Mouse (Mus musculus): Measurements from ENCODE around the gene Vhl. TPM values are rescaled to one million over a fixed set of nuclear protein-coding genes. Genes with fewer than 3 reads are reported as not detected.

Gene Vhl
- polyA plus RNA-seq, 1 experiment from 2014 or later, result 33.5 TPM

DNA sequence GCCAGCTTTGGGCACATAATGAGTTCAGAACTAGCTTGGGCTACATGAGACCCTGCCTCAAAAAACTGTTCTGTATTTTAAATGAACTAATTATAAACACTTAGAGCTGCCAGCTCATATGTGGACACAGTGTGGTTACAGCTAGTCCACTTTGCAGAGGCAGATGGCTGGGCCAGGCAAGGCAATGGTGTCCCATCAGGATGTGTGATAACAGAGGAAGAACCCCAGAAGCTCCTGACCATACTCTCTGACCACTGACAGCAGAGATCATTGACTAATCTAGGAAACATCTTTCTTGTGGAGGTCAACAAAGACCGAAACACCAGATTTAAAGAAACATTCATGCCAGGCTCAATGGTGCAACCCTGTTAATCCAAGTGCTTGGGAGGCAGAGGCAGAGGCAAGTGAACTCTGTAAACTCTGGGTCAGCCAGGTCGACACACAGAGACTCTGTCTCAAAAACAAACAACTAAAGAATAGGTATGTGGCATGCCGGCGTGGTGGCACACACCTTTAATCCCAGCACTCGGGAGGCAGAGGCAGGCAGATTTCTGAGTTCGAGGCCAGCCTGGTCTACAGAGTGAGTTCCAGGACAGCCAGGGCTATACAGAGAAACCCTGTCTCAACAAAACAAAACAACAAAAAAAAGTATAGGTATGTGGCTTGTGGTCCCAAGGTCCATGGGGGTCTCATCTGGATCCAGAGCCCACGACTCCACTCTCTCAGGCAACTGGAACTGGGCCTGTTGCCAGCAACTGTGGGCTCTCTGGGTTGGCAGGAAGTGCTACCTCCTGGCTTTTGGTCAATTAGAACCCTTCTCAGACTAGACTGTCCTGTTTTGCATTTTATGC is 25.8 kb downstream of the Vhl start:
- Histone ChIP-seq H3K27me3 (ENCODE audit: insufficient read depth, low read length) (no peaks in the 10 kb centered on the region), H3K4me2 (ENCODE audit: low read length) (no peak overlapping the region), H3K9me3 (replicated peaks; ENCODE audit: low read length) (no peaks in the 10 kb centered on the region), H3K4me3 (replicated peaks; ENCODE audit: low read depth, low read length) (no peak overlapping the region), H3K4me1 (replicated peaks; ENCODE audit: insufficient read depth, low read length) (no peaks in the 10 kb centered on the region), H3K27ac (no peak overlapping the region), H3K9ac (ENCODE audit: low read depth, low read length) (no peak overlapping the region), H3K36me3 (ENCODE audit: insufficient read depth, low read length) (no peaks in the 10 kb centered on the region)
- TF ChIP-seq CTCF (IDR thresholded peaks at IDR 0.05; ENCODE audit: low read depth), result no peak
- WGBS, result 83% methylated on average over 7 of the region's 7 CpGs
- DNase-seq (ENCODE audit: low spot score) (no peak), ATAC-seq (replicated peaks; ENCODE audit: low FRiP score, low read depth) (no peak)

DNA sequence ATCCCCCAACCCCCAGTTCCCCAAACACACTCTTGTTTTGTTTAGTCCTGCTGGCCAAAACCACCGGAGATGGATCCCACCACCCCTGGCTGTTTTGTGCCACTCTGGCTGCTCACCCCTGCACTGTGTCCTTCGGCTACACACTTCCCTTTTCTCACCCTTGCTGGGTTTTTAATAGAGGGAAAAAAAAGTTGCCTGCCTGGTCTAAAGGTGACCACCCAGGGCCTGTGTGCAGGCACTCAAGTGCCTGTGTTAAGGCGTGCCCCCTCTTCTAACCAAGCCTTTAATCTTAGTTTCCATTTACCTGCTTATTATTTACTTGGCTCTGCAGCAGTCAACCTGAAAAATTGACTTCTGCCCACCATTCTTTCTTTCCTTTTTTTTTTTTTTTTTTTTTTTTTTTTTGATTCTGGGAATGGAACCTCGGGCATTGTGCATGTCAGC is 26.5 kb downstream of the Vhl start:
- no peak for TF ChIP-seq CTCF (IDR thresholded peaks at IDR 0.05; ENCODE audit: low read depth)
- no peak for ATAC-seq (replicated peaks; ENCODE audit: low FRiP score, low read depth)
- H3K4me3 ChIP-seq (replicated peaks; ENCODE audit: low read depth, low read length), result no peak overlapping the region
- 62% methylated on average over 4 of the region's 4 CpGs for WGBS
- H3K27ac ChIP-seq, result no peak overlapping the region
- H3K9me3 ChIP-seq (replicated peaks; ENCODE audit: low read length), result no peaks in the 10 kb centered on the region
- no peak overlapping the region for H3K9ac ChIP-seq (ENCODE audit: low read depth, low read length)
- no peak for DNase-seq (ENCODE audit: low spot score)
- H3K36me3 ChIP-seq (ENCODE audit: insufficient read depth, low read length), result no peaks in the 10 kb centered on the region
- H3K27me3 ChIP-seq (ENCODE audit: insufficient read depth, low read length), result no peaks in the 10 kb centered on the region
- H3K4me1 ChIP-seq (replicated peaks; ENCODE audit: insufficient read depth, low read length), result 0 out of 2 replicates have a peak, but pooled peaks cover 5% of the 10 kb centered on the region
- no peak overlapping the region for H3K4me2 ChIP-seq (ENCODE audit: low read length)

- no peaks in the 10 kb centered on the region for H3K36me3 ChIP-seq (ENCODE audit: insufficient read depth, low read length)
- WGBS, result 63% methylated on average over 3 of the region's 3 CpGs
- 0 out of 2 replicates have a peak, but pooled peaks cover 5% of the 10 kb centered on the region for H3K4me1 ChIP-seq (replicated peaks; ENCODE audit: insufficient read depth, low read length)
- no peak overlapping the region for H3K4me3 ChIP-seq (replicated peaks; ENCODE audit: low read depth, low read length)
- no peak overlapping the region for H3K27ac ChIP-seq
- no peak overlapping the region for H3K9ac ChIP-seq (ENCODE audit: low read depth, low read length)
- H3K27me3 ChIP-seq (ENCODE audit: insufficient read depth, low read length), result no peaks in the 10 kb centered on the region
- no peak overlapping the region for H3K4me2 ChIP-seq (ENCODE audit: low read length)
- no peak for DNase-seq (ENCODE audit: low spot score)
- no peak for ATAC-seq (replicated peaks; ENCODE audit: low FRiP score, low read depth)
- no peaks in the 10 kb centered on the region for H3K9me3 ChIP-seq (replicated peaks; ENCODE audit: low read length)
- TF ChIP-seq CTCF (IDR thresholded peaks at IDR 0.05; ENCODE audit: low read depth), result no peak
Measured at GRCm38 (mm10) chr6:113651626-113652025, 27.9 kb downstream of the Vhl start.

GRCm38 (mm10) chr6:113653551-113653950 is 29.8 kb downstream of the Vhl start:
- WGBS, result 88% methylated on average over 7 of the region's 7 CpGs
- DNase-seq (ENCODE audit: low spot score), result no peak
- no peak for ATAC-seq (replicated peaks; ENCODE audit: low FRiP score, low read depth)
- Histone ChIP-seq H3K9ac (ENCODE audit: low read depth, low read length) (no peak overlapping the region), H3K4me3 (replicated peaks; ENCODE audit: low read depth, low read length) (no peak overlapping the region), H3K9me3 (replicated peaks; ENCODE audit: low read length) (no peaks in the 10 kb centered on the region), H3K4me1 (replicated peaks; ENCODE audit: insufficient read depth, low read length) (0 out of 2 replicates have a peak, but pooled peaks cover 5% of the 10 kb centered on the region), H3K36me3 (ENCODE audit: insufficient read depth, low read length) (no peaks in the 10 kb centered on the region), H3K4me2 (ENCODE audit: low read length) (no peak overlapping the region), H3K27me3 (ENCODE audit: insufficient read depth, low read length) (no peaks in the 10 kb centered on the region), H3K27ac (no peak overlapping the region)
- TF ChIP-seq CTCF (IDR thresholded peaks at IDR 0.05; ENCODE audit: low read depth), result no peak

- no peak overlapping the region for H3K4me2 ChIP-seq (ENCODE audit: low read length)
- TF ChIP-seq CTCF (IDR thresholded peaks at IDR 0.05; ENCODE audit: low read depth), result no peak
- WGBS, result 65% methylated on average over 8 of the region's 8 CpGs
- H3K36me3 ChIP-seq (ENCODE audit: insufficient read depth, low read length), result no peaks in the 10 kb centered on the region
- DNase-seq (ENCODE audit: low spot score), result no peak
- H3K4me3 ChIP-seq (replicated peaks; ENCODE audit: low read depth, low read length), result no peak overlapping the region
- no peaks in the 10 kb centered on the region for H3K9me3 ChIP-seq (replicated peaks; ENCODE audit: low read length)
- H3K27me3 ChIP-seq (ENCODE audit: insufficient read depth, low read length), result no peaks in the 10 kb centered on the region
- H3K9ac ChIP-seq (ENCODE audit: low read depth, low read length), result no peak overlapping the region
- H3K27ac ChIP-seq, result no peak overlapping the region
- no peak for ATAC-seq (replicated peaks; ENCODE audit: low FRiP score, low read depth)
- H3K4me1 ChIP-seq (replicated peaks; ENCODE audit: insufficient read depth, low read length), result peaks cover 5% of the 10 kb centered on the region; the same call in 1 of the 2 replicates
Measured at GRCm38 (mm10) chr6:113654102-113654501, 30.3 kb downstream of the Vhl start.

DNA sequence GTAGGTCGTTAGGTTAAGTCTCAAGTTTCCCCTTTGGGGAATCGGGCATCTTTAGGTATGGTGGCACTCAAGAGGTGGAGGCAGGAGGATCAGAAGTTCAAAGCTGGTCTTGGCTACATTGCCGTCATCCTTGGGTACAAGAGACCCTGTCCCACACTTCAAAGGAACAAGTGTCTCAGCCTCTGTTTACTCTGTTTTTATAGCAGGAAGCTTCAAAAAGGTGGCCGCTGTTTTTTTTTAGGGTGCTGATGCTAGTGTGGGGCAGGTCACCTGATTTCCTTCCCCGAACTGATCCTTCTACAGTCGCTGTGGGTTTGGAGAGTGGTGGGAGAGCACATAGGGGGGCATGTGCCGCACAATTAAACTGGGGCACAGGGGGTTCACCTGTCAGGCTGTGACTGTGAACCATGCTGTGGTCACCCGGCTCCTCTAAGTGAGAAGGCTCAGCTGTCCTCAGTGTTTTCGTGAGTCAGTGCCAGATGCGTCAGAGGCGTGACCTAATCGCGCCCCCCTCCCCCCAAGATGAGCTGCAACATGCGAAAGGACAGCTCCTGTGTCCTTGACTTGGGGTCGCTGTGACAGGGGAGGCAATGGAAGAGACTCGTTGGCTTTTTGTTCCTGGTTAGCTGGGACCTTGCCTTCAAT is 31.1 kb downstream of the Vhl start:
- ATAC-seq (replicated peaks; ENCODE audit: low FRiP score, low read depth), result no peak
- 52% methylated on average over 16 of the region's 16 CpGs for WGBS
- Histone ChIP-seq H3K27ac (no peak overlapping the region), H3K4me3 (replicated peaks; ENCODE audit: low read depth, low read length) (no peak overlapping the region), H3K4me1 (replicated peaks; ENCODE audit: insufficient read depth, low read length) (peaks cover 12% of the 10 kb centered on the region), H3K4me2 (ENCODE audit: low read length) (no peak overlapping the region), H3K9me3 (replicated peaks; ENCODE audit: low read length) (no peaks in the 10 kb centered on the region), H3K27me3 (ENCODE audit: insufficient read depth, low read length) (no peaks in the 10 kb centered on the region), H3K36me3 (ENCODE audit: insufficient read depth, low read length) (no peaks in the 10 kb centered on the region), H3K9ac (ENCODE audit: low read depth, low read length) (no peak overlapping the region)
- DNase-seq (ENCODE audit: low spot score), result no peak
- TF ChIP-seq CTCF (IDR thresholded peaks at IDR 0.05; ENCODE audit: low read depth), result no peak

All from kidney, postnatal 0 days (tissue).